Mouse (Mus musculus) small intestine, adult 2 months (tissue): ENCODE data around the gene Dip2c.

Experiments
- CTCF ChIP-seq: fragments of 200-500 bp; IDR thresholded peaks from 2 replicates; pipeline ENCODE4 v1.5.1; 2012; ENCODE audit warnings: low read depth, mild to moderate bottlenecking, control low read depth, inconsistent platforms, low read length, moderate library complexity, mixed read lengths; ENCODE audit not compliant: insufficient replicate concordance, insufficient read length; ENCODE audit errors: extremely low read depth
- POLR2A ChIP-seq: fragments of 200-500 bp; IDR thresholded peaks from 2 replicates; pipeline ENCODE4 v1.6.1; 2012; ENCODE audit warnings: low read depth, mild to moderate bottlenecking, control low read depth, inconsistent platforms, low read length, moderate library complexity

GRCm38 (mm10) chr13:9578456-9578855 is 302.1 kb downstream of the Dip2c start:
- TF ChIP-seq CTCF, result no peak
- no peak for TF ChIP-seq POLR2A
